Mouse (Mus musculus) G1E (cell line): ENCODE results near the gene C5ar1. TPM values are rescaled to one million over a fixed set of nuclear protein-coding genes. Genes with fewer than 3 reads are reported as not detected.
"Not testable (repeated sequence)": the region's sequence is repeated elsewhere in the genome, so short reads cannot be mapped to it uniquely, and the experiment has no call there.

Experiments used
- ATAC-seq: 2 replicates; pipeline ENCODE4 v1.8.0; 2016; ENCODE audit warnings: mild to moderate bottlenecking; ENCODE audit not compliant: insufficient number of reproducible peaks, poor library complexity, low FRiP score, severe bottlenecking; ENCODE audit errors: extremely low read depth
- DNase-seq: peaks from one replicate; pipeline ENCODE4 v3.0.0; 2012; ENCODE audit warnings: low spot score
- H3K27me3 ChIP-seq: 2 replicates; pipeline ENCODE4 v1.6.1; 2012; ENCODE audit warnings: mild to moderate bottlenecking, low read length, inconsistent platforms; ENCODE audit not compliant: insufficient read depth
- H3K36me3 ChIP-seq: replicated peaks from 2 replicates; pipeline ENCODE3; 2012; ENCODE audit warnings: mild to moderate bottlenecking, inconsistent platforms
- H3K4me1 ChIP-seq: 2 replicates; pipeline ENCODE4 v1.6.1; 2012; ENCODE audit warnings: low read depth, low read length, inconsistent platforms, mixed read lengths; ENCODE audit not compliant: insufficient read depth
- H3K4me3 ChIP-seq: 2 replicates; pipeline ENCODE4 v1.5.1; 2012; ENCODE audit warnings: low read depth, mild to moderate bottlenecking, inconsistent platforms, low read length, moderate library complexity, mixed read lengths
- H3K9me3 ChIP-seq: replicated peaks from 2 replicates; pipeline ENCODE4 v1.6.1; 2012; ENCODE audit warnings: inconsistent platforms
- CTCF ChIP-seq: IDR thresholded peaks from 2 replicates; pipeline ENCODE4 v1.5.1; 2012; ENCODE audit warnings: low read depth, low read length, inconsistent platforms, mixed read lengths
- GATA1 ChIP-seq: IDR thresholded peaks from 2 replicates; pipeline ENCODE4 v1.6.1; 2012; ENCODE audit warnings: borderline replicate concordance, low read length, inconsistent platforms, mixed read lengths
- GATA2 ChIP-seq: IDR thresholded peaks from 2 replicates; pipeline ENCODE4 v1.6.1; 2012; ENCODE audit warnings: low read depth, low read length, inconsistent platforms, borderline replicate concordance
- POLR2AphosphoS5 ChIP-seq: IDR thresholded peaks from 2 replicates; pipeline ENCODE4 v1.6.1; 2012; ENCODE audit warnings: low read depth, low read length, inconsistent platforms; ENCODE audit not compliant: insufficient replicate concordance
- TAL1 ChIP-seq: conservative IDR thresholded peaks from 2 replicates; pipeline ENCODE4 v1.6.1; 2012; ENCODE audit warnings: low read depth, low read length, inconsistent platforms, mixed read lengths
- polyA plus RNA-seq: library from polyadenylated mRNA; stranded (reverse); fragments of >175 nt; gene quantifications from 2 replicates; pipeline ENCODE4 v1.2.3, GENCODE M21; 2012
- total RNA-seq, 2 experiments: library from RNA; stranded (forward) in 1 of 2; stranded (reverse) in 1 of 2; fragments of 200-1000 nt in 1 of 2; fragments of >200 nt in 1 of 2; fragmentation: Nextera tagmentation in 1 of 2; gene quantifications; 2 replicates each; pipeline ENCODE4 v1.2.3; 2014 to 2017

Gene C5ar1
- total RNA-seq (2014; fragmentation: Nextera tagmentation) (not detected in 2 replicates), total RNA-seq (2017) (0.16 and 0.64 TPM in 2 replicates), polyA plus RNA-seq (not detected in 2 replicates)

DNA sequence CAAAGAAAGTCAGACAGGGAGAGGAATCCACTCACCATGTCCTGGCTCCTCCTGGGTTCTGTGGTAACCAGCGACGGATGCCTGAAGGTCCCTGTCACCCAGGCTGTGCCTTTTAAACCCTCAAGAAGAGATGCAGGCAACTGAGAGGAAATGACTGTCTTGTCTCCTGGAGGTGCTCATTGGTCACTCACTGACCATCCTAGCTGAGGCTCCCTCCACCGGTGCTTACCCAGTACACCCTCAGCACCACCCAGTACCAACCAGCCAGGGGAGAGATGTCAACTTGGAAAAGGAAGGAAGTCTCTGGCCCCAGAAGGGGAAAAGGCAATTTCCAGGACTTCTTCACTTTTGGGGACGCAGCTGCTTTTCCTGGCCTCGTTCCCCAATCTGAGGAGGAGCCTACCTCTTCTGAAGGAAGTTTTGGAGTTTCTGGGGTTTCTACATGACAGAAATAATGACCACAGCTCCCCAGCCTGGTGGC, at the start of gene C5ar1:
Gene C5ar1 (minus strand): TSS at position 431 of the 481 bp plus-strand sequence.
- ATAC-seq: no peak
- H3K4me1 ChIP-seq: 0 out of 2 replicates have a peak, but pooled peaks cover 5% of the 10 kb centered on the region
- no peaks in the 10 kb centered on the region for H3K9me3 ChIP-seq
- no peaks in the 10 kb centered on the region for H3K36me3 ChIP-seq
- no peak within 1 kb of the TSS for H3K4me3 ChIP-seq
- TF ChIP-seq CTCF: no peak
- no peak for TF ChIP-seq TAL1
- no peak for TF ChIP-seq GATA1
- no peak for TF ChIP-seq POLR2AphosphoS5
- TF ChIP-seq GATA2: no peak
- no peak for DNase-seq
- peaks cover 9% of the 10 kb centered on the region for H3K27me3 ChIP-seq

DNA sequence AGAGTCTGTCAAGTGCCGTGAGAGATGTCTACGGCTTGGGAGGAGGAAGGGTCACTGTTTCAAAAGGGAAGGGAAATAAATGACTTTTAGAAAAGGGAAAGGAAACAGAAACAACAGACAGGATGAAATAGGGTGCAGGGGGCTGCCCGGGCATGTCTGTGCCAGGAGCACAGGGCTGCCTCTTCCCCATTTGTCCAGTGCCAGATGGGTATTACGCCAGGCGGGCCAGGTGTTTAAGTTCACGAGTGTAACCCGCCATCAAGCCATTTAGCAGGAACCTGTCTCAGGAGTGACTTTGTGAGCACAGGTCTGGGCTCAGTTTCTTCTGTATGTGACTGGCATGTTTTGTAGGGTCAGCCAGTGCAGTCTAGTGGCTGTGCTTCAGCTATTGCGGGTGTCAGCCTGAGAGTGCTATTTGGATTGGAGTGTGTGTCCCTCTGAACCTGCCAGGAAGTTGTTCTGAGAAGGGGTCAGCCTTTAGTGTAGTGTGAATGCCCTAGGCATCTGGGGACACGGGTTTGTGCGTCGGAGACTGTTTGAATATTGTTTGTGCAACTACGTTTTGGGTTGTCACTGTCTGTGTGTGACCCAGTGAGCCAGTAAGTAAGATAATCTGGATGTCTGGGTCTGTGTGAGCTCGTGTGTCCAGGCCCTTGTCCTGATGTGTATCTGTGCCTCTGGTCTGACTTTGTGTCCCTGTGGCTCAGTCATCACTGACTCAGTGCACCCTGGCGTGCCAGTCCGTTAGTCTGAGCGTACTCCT, 49.4 kb upstream of the C5ar1 start:
- ATAC-seq: no peak
- Histone ChIP-seq H3K4me1 (peaks cover 56% of the 10 kb centered on the region), H3K4me3 (peak overlapping the region; percentile 93), H3K9me3 (no peaks in the 10 kb centered on the region), H3K27me3 (no peaks in the 10 kb centered on the region), H3K36me3 (peaks cover 7% of the 10 kb centered on the region)
- peak; percentile 31 for DNase-seq
- TF ChIP-seq CTCF: no peak
- TF ChIP-seq POLR2AphosphoS5: no peak
- no peak for TF ChIP-seq TAL1
- no peak for TF ChIP-seq GATA1
- no peak for TF ChIP-seq GATA2

DNA sequence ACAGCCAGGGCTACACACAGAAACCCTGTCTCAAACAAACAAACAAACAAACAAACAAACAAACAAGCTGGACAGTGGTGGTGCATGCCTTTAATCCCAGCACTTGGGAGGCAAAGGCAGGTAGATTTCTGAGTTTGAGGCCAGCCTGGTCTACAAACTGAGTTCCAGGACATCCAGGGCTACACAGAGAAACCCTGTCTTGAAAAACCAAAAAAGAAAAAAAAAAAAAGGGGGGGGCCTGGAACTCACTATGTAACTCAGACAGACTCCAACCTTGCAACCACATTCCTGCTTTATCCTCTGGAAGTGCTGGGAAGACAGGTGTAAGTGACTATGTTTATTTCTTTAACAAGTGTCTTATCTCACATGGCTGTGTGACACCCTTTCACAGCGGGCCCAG, 48.8 kb upstream of the C5ar1 start, which contains the start of gene Bbc3:
Gene Bbc3 (plus strand): TSS at position 301 of the 400 bp plus-strand sequence.
- H3K4me3 ChIP-seq: peak within 1 kb of the TSS; percentile 93
- not testable (repeated sequence) for DNase-seq, H3K9me3 ChIP-seq, H3K27me3 ChIP-seq, H3K36me3 ChIP-seq, ATAC-seq
- peaks cover 50% of the 10 kb centered on the region for H3K4me1 ChIP-seq

DNA sequence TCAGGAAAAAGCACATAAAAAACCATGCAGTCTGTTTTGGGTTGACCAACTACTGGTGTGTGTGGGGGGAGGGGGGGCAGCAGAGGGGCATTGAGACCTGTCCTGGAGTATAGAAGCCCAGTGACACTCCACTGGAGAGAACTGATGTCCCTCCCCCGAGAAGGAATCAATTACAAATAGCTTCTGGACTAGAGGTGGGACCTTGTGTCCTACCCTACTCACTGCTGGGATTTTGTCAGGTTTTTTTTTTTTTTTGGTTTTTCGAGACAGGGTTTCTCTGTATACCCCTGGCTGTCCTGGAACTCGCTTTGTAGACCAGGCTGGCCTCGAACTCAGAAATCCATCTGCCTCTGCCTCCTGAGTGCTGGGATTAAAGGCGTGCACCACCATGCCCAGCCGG, 47.8 kb upstream of the C5ar1 start:
- not testable (repeated sequence) for H3K9me3 ChIP-seq, DNase-seq, ATAC-seq, H3K36me3 ChIP-seq, H3K4me3 ChIP-seq, H3K27me3 ChIP-seq
- H3K4me1 ChIP-seq: peaks cover 42% of the 10 kb centered on the region

DNA sequence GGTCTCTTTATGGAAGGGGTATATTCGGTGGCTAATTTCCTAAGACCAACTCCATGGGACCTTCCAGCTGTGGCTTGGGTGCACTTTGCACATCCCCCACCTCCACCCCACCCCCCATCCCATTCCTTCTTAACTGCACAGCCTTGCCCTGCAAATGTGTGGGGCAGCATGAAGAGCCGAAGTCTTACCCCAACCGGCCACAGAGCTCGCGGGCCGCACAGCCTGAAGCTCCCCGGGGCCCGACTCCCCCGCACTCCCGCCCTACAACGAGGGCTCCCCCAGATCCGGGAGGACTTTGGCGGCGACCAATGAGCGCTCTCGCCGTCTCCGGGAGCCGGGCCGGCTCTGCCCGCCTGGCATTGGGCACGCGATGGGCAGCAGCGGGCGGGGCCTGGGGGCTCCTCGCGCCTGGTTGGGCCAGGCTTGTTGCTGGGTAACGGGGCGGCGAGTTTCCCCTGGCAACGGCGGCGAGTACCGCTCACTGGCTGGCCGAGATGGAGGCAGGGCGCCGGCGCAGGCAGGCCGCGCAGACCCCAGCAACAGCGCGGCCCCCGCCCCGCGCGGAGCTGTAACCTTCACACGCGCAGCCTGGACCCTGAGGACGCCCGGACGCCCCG, 40.2 kb upstream of the C5ar1 start:
- DNase-seq (no peak), ATAC-seq (no peak)
- no peak for TF ChIP-seq TAL1
- TF ChIP-seq POLR2AphosphoS5: no peak
- no peak for TF ChIP-seq GATA1
- TF ChIP-seq GATA2: no peak
- TF ChIP-seq CTCF: no peak
- no peaks in the 10 kb centered on the region for H3K9me3 ChIP-seq
- peaks cover 40% of the 10 kb centered on the region for H3K4me1 ChIP-seq
- H3K4me3 ChIP-seq: no peak overlapping the region; the same call in 1 of the 2 replicates
- H3K27me3 ChIP-seq: peaks cover 2% of the 10 kb centered on the region; the same call in 1 of the 2 replicates
- H3K36me3 ChIP-seq: no peaks in the 10 kb centered on the region

DNA sequence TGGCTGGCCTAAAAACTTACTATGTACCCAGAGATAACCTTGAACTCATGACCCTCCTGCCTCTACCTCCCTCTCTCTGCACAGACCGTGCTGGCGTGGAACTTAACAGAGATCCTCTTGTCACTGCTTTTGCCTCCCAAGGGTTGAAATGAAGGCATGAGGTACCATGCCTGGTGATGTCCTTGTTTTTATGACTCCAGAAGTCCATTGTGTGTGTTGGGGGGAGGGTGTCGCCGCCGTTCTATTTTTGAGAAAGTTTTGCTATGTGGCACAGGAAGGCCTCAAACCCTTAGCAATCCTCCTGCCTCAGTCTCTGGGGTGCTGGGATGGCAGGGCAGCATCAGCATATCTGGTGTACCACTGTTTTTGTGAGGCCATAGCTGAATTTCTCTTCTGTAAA, 39.6 kb upstream of the C5ar1 start:
- no peaks in the 10 kb centered on the region for H3K9me3 ChIP-seq
- peaks cover 42% of the 10 kb centered on the region for H3K4me1 ChIP-seq
- peaks cover 2% of the 10 kb centered on the region; the same call in 1 of the 2 replicates for H3K27me3 ChIP-seq
- TF ChIP-seq GATA2 (no peak), CTCF (no peak), POLR2AphosphoS5 (no peak), GATA1 (no peak), TAL1 (no peak)
- H3K36me3 ChIP-seq: no peaks in the 10 kb centered on the region
- ATAC-seq (no peak), DNase-seq (no peak)
- H3K4me3 ChIP-seq: no peak overlapping the region
